Mouse (Mus musculus): ENCODE data around the gene Ccdc62.

DNA sequence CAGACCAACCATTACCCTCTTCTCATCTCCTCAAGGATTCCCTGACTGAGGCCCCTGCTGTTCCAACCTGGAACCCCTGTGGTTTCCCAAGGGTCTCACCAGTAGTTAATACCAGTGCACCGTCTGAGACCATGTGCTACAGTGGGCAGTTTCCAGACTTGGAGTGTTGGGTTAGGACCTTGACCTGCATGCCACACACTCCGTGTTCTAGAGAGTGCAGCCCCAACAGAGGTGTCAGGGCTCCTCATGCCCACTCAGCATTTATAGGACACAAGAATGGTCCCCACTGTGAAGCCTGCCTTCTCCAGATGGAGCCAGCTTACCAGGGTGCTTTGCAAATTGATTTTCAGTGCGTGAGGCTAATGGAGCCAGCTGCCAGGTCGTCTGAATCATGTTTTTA, 72.9 kb downstream of the Ccdc62 start:
- TF ChIP-seq POLR2A (IDR thresholded peaks at IDR 0.05; ENCODE audit: borderline replicate concordance, control insufficient read depth, low read depth, low read length) (no peak), CTCF (IDR thresholded peaks at IDR 0.05; ENCODE audit: control insufficient read depth, insufficient read depth, low read length) (no peak)
